Mouse (Mus musculus): ENCODE measurements around the gene Brdt. TPM values are rescaled to one million over a fixed set of nuclear protein-coding genes. Genes with fewer than 3 reads are reported as not detected.
"Not testable (repeated sequence)": the region's sequence is repeated elsewhere in the genome, so short reads cannot be mapped to it uniquely, and the experiment has no call there.

The Brdt gene
- polyA plus RNA-seq, 1 experiment, result 1.1 TPM

DNA sequence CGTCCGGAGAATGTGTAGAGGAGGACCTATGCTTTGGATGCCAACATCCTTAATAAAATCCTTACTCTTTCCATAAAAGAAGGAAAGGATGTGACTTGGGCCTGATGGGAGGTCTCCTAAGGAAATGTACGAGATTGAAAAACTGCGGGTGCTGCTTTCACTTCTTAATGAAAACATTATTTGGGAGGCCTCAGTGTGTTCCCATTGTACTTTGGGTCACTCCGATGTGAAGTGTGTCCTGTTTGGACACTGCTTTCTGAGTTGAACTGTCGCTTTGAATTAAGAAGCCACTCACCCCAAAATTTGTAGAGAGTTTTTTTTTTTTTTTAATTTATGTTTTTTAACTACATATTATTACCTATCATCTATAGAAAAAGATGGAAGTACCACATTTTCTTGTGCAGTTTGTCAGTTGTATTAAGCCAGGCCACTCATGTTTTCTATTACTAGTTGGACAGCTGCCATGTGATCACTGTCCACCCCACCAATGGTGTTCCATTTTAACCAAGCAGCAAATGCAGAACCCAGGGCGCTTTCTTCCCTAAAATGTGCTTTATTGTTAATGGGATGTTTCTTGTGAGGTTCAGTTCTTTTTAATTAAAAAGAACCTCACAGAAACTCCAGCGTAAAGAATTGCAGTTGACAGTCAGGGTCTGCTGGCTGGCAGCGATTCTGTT, 29.2 kb downstream of the Brdt start:
- DNase-seq, result no peak
- Histone ChIP-seq H3K4me1 (ENCODE audit: control insufficient read depth, insufficient read depth, low read length) (no peaks in the 10 kb centered on the region), H3K4me3 (replicated peaks; ENCODE audit: extremely low read depth, low read depth, low read length) (peak overlapping the region; percentile 87)
- TF ChIP-seq POLR2A (IDR thresholded peaks at IDR 0.05; ENCODE audit: borderline replicate concordance, extremely low read depth, low read depth, low read length), result no peak
- TF ChIP-seq CTCF (IDR thresholded peaks at IDR 0.05; ENCODE audit: insufficient read depth, low read length), result no peak
- WGBS, result 30% methylated on average over 9 of the region's 9 CpGs

- DNase-seq, result no peak
- WGBS, result 86% methylated on average over 3 of the region's 3 CpGs
Observed at GRCm38 (mm10) chr5:107370040-107370439, 39.1 kb downstream of the Brdt start.

GRCm38 (mm10) chr5:107371335-107371734, 40.4 kb downstream of the Brdt start:
- no peaks in the 10 kb centered on the region for H3K4me1 ChIP-seq (ENCODE audit: control insufficient read depth, insufficient read depth, low read length)
- no peak overlapping the region for H3K4me3 ChIP-seq (replicated peaks; ENCODE audit: extremely low read depth, low read depth, low read length)
- 86% methylated on average over 5 of the region's 5 CpGs for WGBS
- DNase-seq, result no peak
- no peak for TF ChIP-seq CTCF (IDR thresholded peaks at IDR 0.05; ENCODE audit: insufficient read depth, low read length)
- no peak for TF ChIP-seq POLR2A (IDR thresholded peaks at IDR 0.05; ENCODE audit: borderline replicate concordance, extremely low read depth, low read depth, low read length)

More at GRCm38 (mm10) chr5:107370040-107370439, 39.1 kb downstream of the Brdt start:
- TF ChIP-seq POLR2A (IDR thresholded peaks at IDR 0.05; ENCODE audit: borderline replicate concordance, extremely low read depth, low read depth, low read length) (no peak), CTCF (IDR thresholded peaks at IDR 0.05; ENCODE audit: insufficient read depth, low read length) (no peak)
- Histone ChIP-seq H3K4me3 (replicated peaks; ENCODE audit: extremely low read depth, low read depth, low read length) (no peak overlapping the region), H3K4me1 (ENCODE audit: control insufficient read depth, insufficient read depth, low read length) (no peaks in the 10 kb centered on the region)

DNA sequence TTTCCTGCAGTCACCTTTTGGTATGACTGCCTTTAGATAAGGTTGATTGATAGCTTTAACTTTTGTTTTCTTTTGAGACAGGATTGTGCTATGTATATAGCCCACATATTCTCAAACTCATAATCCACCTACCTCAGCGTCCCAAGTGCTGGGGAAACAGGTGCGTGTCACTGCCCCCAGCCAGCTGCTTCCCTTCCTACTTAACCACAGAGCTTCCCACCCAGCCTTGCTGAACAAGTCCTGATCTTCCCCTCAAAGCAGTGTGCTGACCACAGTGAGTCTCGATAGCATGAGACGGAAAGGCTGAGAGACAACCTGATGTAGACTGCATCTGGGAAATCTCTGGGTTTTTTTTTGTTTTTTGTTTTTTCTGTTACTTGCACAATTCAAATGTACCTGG, 42.3 kb downstream of the Brdt start:
- WGBS, result 72% methylated on average over 4 of the region's 4 CpGs
- Histone ChIP-seq H3K4me3 (replicated peaks; ENCODE audit: extremely low read depth, low read depth, low read length) (no peak overlapping the region), H3K4me1 (ENCODE audit: control insufficient read depth, insufficient read depth, low read length) (no peaks in the 10 kb centered on the region)
- TF ChIP-seq CTCF (IDR thresholded peaks at IDR 0.05; ENCODE audit: insufficient read depth, low read length) (no peak), POLR2A (IDR thresholded peaks at IDR 0.05; ENCODE audit: borderline replicate concordance, extremely low read depth, low read depth, low read length) (no peak)
- no peak for DNase-seq

GRCm38 (mm10) chr5:107386448-107386847, 55.5 kb downstream of the Brdt start:
- not testable (repeated sequence) for DNase-seq; H3K4me3 ChIP-seq (replicated peaks; ENCODE audit: extremely low read depth, low read depth, low read length)

DNA sequence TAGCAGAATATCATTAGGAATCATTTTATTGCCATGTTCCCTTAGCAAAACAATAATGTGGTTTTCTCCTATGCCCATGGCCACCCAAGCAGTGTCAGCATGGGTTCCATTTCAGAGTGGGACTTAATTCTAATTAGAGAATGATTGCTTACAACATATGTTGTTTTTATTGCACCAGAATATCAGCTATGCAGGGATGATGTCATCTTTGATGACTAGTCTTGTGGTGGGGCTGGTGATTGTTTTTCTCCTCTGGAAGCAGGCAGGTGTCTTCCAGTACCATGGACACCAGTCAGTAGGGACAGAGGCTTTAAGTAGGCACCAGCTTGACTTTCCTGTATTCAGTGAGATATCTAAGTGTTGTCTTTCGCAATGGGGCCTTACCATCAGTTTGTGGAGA, 56.8 kb downstream of the Brdt start:
- H3K4me1 ChIP-seq (ENCODE audit: control insufficient read depth, insufficient read depth, low read length), result no peaks in the 10 kb centered on the region
- no peak for DNase-seq
- TF ChIP-seq POLR2A (IDR thresholded peaks at IDR 0.05; ENCODE audit: borderline replicate concordance, extremely low read depth, low read depth, low read length) (no peak), CTCF (IDR thresholded peaks at IDR 0.05; ENCODE audit: insufficient read depth, low read length) (no peak)
- no peak overlapping the region for H3K4me3 ChIP-seq (replicated peaks; ENCODE audit: extremely low read depth, low read depth, low read length)
- 94% methylated on average over 1 of the region's 1 CpGs for WGBS

More at GRCm38 (mm10) chr5:107386448-107386847, 55.5 kb downstream of the Brdt start:
- not testable (repeated sequence) for H3K4me1 ChIP-seq (ENCODE audit: control insufficient read depth, insufficient read depth, low read length)

DNA sequence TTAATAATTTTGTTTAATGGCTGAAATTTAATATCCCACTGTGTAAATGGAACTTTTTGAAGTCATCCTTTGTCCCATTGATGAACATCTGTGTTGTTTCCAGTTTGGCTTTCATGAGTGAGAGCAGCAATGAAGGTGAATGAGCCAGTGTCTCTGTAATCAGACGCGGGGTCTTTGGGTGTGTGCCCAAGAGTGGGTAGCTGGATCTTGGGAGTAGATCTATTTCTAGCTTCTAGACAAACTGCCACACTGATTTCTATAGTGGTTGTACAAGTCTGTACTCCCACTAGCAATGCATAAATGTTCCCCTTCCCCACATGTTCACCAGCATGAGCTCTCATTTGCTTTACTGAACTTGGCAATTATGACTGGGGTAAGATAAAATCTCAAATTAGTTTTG, 58.4 kb downstream of the Brdt start:
- Histone ChIP-seq H3K4me3 (replicated peaks; ENCODE audit: extremely low read depth, low read depth, low read length) (no peak overlapping the region), H3K4me1 (ENCODE audit: control insufficient read depth, insufficient read depth, low read length) (no peaks in the 10 kb centered on the region)
- WGBS, result 86% methylated on average over 2 of the region's 2 CpGs
- TF ChIP-seq POLR2A (IDR thresholded peaks at IDR 0.05; ENCODE audit: borderline replicate concordance, extremely low read depth, low read depth, low read length) (no peak), CTCF (IDR thresholded peaks at IDR 0.05; ENCODE audit: insufficient read depth, low read length) (no peak)
- no peak for DNase-seq

DNA sequence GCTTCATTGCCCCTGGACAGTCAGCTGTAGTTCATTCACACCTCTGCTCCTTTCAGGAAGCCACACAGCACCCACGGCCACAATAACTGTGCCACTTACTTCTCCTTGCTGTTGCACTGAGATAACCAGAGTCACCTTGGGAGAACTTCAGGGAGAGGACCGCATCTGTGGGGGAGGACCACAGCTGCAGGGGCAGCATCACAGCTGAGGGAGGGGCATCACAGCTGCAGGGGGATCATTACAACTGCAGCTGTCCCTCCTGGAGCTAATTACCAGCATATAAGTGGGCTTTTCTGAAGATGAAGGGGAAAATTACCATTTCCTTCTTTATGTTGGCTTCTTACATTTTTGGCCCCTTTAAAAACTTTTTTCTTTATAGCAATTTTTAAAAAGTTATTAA, 63.5 kb downstream of the Brdt start:
- WGBS, result 58% methylated on average over 2 of the region's 2 CpGs
- Histone ChIP-seq H3K4me3 (replicated peaks; ENCODE audit: extremely low read depth, low read depth, low read length) (no peak overlapping the region), H3K4me1 (ENCODE audit: control insufficient read depth, insufficient read depth, low read length) (no peaks in the 10 kb centered on the region)
- no peak for TF ChIP-seq CTCF (IDR thresholded peaks at IDR 0.05; ENCODE audit: insufficient read depth, low read length)
- TF ChIP-seq POLR2A (IDR thresholded peaks at IDR 0.05; ENCODE audit: borderline replicate concordance, extremely low read depth, low read depth, low read length), result no peak
- no peak for DNase-seq

- no peak for TF ChIP-seq CTCF (IDR thresholded peaks at IDR 0.05; ENCODE audit: insufficient read depth, low read length)
- no peak for TF ChIP-seq POLR2A (IDR thresholded peaks at IDR 0.05; ENCODE audit: borderline replicate concordance, extremely low read depth, low read depth, low read length)
- Histone ChIP-seq H3K4me3 (replicated peaks; ENCODE audit: extremely low read depth, low read depth, low read length) (peak within 1 kb of the TSS; percentile 37), H3K4me1 (ENCODE audit: control insufficient read depth, insufficient read depth, low read length) (peaks cover 2% of the 10 kb centered on the region; the same call in 1 of the 2 replicates)
- no peak for DNase-seq
- WGBS, result 22% methylated on average over 5 of the region's 5 CpGs
Observed at GRCm38 (mm10) chr5:107402436-107402835, 71.5 kb downstream of the Brdt start, which contains the start of gene Ephx4. Ephx4 (plus strand) TSS chr5:107402736.

Data from lung, adult 2 months (tissue).